Mouse (Mus musculus) heart, postnatal 0 days (tissue): ENCODE measurements around the gene Tmem60.

Source experiments
- CTCF ChIP-seq: IDR thresholded peaks from 2 replicates; pipeline ENCODE4 v1.5.1; 2016; ENCODE audit warnings: antibody characterized with exemption, control low read depth, low read depth
- EP300 ChIP-seq: IDR thresholded peaks from 2 replicates; pipeline ENCODE4 v1.6.1; 2016; ENCODE audit warnings: antibody characterized with exemption, low read depth

GRCm38 (mm10) chr5:20897446-20898167 lies 15.6 kb downstream of the Tmem60 start:
- TF ChIP-seq CTCF (no peak), EP300 (no peak)
